Mouse (Mus musculus) hindbrain, embryonic 10.5 days (tissue): ENCODE data around the gene Gm28372. TPM values are rescaled to one million over a fixed set of nuclear protein-coding genes. Genes with fewer than 3 reads are reported as not detected.
"Not testable (repeated sequence)": the region's sequence is repeated elsewhere in the genome, so short reads cannot be mapped to it uniquely, and the experiment has no call there.

ENCODE experiments used
- DNase-seq: peaks from one replicate; pipeline ENCODE4 v3.0.0-alpha.2; 2017; ENCODE audit warnings: low spot score
- H3K27ac ChIP-seq: fragments of 300-500 bp; sonication (generic); 2 replicates; pipeline ENCODE4 v1.5.1; 2016; ENCODE audit warnings: mild to moderate bottlenecking, moderate library complexity
- H3K27me3 ChIP-seq: fragments of 300-500 bp; sonication (generic); 2 replicates; pipeline ENCODE4 v1.6.1; 2016; ENCODE audit warnings: mild to moderate bottlenecking; ENCODE audit not compliant: poor library complexity, insufficient read depth, severe bottlenecking
- H3K36me3 ChIP-seq: fragments of 300-500 bp; sonication (generic); 2 replicates; pipeline ENCODE4 v1.6.1; 2016; ENCODE audit warnings: mild to moderate bottlenecking, moderate library complexity
- H3K4me1 ChIP-seq: fragments of 300-500 bp; sonication (generic); replicated peaks from 2 replicates; pipeline ENCODE4 v1.6.1; 2016; ENCODE audit warnings: mild to moderate bottlenecking
- H3K4me3 ChIP-seq: fragments of 300-500 bp; sonication (generic); 2 replicates; pipeline ENCODE4 v1.5.1; 2016; ENCODE audit warnings: mild to moderate bottlenecking, moderate library complexity
- H3K9me3 ChIP-seq: fragments of 300-500 bp; sonication (generic); 2 replicates; pipeline ENCODE4 v1.6.1; 2016; ENCODE audit warnings: mild to moderate bottlenecking, moderate library complexity
- WGBS: fragments of 180-500 bp; shearing (Covaris S2); methylation state at CpG from one replicate; pipeline ENCODE4 v1.1.7; 2016; 5-methylcytosine and 5-hydroxymethylcytosine counted together
- polyA plus RNA-seq: library from polyadenylated mRNA; unstranded; fragments of >200 nt; fragmentation: Nextera tagmentation; extraction: Ambion mirVana; gene quantifications from 2 replicates; pipeline ENCODE4 v1.2.1, GENCODE M21; 2016

Gm28372 gene
- not detected in 2 replicates for polyA plus RNA-seq

DNA sequence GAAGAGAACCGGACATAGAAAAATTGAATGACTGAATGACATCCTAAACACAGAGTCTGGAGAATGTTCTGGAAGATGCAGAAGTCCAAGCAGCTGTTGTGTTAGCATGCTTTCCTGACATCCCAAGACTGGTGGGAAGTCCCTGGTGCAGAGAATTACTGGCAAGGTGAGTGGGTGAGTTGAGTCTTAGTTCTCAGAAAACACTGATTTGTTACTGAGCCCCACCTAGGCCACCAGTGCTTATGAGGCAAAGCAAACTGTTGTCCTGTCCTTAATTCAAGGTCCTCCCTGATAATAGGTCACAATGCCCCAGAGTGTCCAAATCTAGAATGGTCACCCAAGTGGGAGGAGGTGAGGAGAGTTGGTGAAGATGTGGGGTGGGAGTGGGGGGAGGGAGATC lies at the start of gene Gm28372, which contains the start of gene 1700020A23Rik:
Gene Gm28372 (plus strand): TSS at position 301 of the 400 bp plus-strand sequence.
Gene 1700020A23Rik (plus strand): TSS at position 321 of the 400 bp plus-strand sequence.
- Histone ChIP-seq H3K4me1 (peaks cover 25% of the 10 kb centered on the region), H3K9me3 (no peaks in the 10 kb centered on the region), H3K4me3 (no peak within 1 kb of the TSS), H3K27ac (no peak within 1 kb of the TSS), H3K27me3 (peaks cover 13% of the 10 kb centered on the region), H3K36me3 (no peaks in the 10 kb centered on the region)
- no peak for DNase-seq
- 88% methylated on average over 1 of the region's 1 CpGs for WGBS

DNA sequence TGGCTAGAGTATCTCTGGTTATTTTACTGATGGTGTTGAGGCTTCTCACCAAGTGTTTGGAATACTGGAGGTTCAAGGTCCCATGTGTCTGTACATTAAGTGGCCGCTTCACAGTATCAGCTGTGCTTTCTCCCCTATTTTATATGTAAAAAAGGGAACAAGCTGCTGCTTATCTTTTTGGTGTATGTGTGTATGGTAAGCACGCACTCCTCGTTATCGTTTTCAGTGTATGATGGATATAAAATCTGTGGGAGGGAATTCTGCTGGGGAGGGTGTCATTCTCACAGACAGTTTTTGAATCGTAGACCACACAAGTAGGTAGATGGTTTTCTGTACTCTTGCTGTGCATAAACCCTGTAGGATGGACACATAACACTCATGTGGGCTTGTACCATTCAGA lies 47.5 kb upstream of the Gm28372 start:
- Histone ChIP-seq H3K4me3 (no peak overlapping the region), H3K4me1 (peaks cover 11% of the 10 kb centered on the region), H3K27ac (no peak overlapping the region), H3K36me3 (no peaks in the 10 kb centered on the region), H3K9me3 (no peaks in the 10 kb centered on the region), H3K27me3 (peaks cover 49% of the 10 kb centered on the region)
- WGBS: 91% methylated on average over 5 of the region's 5 CpGs
- no peak for DNase-seq

DNA sequence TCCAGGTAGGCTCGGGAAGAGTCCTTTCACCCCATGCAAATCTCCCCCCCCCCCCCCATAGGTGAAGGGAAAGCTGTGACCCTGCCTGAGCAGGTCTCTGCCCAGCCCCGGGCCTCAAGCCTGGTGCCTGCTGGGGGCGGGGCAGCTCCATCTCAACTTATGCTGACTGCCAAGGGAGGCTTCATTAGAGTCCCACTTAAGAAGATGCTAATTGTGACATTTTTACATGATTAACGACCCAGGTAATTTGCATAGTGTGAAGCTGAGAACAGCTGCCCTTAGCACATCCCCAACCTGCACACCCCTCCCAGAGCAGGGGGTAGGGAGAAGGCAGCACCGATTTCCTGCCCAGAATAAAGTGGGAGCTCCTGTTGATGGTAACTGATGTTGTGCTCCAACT lies 46.2 kb upstream of the Gm28372 start:
- DNase-seq: no peak
- WGBS: 23% methylated on average over 5 of the region's 5 CpGs
- no peak overlapping the region for H3K4me3 ChIP-seq
- H3K27me3 ChIP-seq: peaks cover 62% of the 10 kb centered on the region
- no peaks in the 10 kb centered on the region for H3K9me3 ChIP-seq
- peaks cover 14% of the 10 kb centered on the region for H3K4me1 ChIP-seq
- H3K27ac ChIP-seq: no peak overlapping the region
- H3K36me3 ChIP-seq: no peaks in the 10 kb centered on the region

DNA sequence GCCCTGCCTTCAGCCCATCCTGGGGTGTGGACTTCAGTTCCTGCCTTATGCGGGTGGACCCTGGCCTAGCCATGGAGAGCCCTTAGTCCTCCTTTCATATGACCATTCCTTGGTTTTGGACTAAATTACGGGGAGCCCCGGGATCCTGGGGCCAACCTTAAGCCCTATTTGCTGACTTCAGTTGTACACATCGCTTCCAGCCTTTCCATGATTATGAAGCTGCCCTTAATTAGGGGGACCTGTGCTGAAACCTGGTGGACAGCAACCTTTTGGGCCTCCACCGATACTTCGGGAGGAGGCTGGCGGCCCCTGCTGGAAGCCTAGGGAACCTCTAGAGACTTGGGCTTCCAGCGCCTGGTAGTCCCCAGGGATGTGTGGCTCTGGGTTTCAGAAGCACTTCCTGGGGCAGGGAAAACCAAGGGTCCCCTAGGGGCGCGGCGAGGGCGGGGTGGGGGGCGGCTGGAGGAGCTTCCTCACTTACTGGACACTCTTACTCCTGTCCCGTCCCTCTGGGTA lies 42.5 kb upstream of the Gm28372 start:
- Histone ChIP-seq H3K4me3 (peak overlapping the region; percentile 34; the same call in 1 of the 2 replicates), H3K27ac (0 out of 2 replicates have a peak overlapping the region, but pooled peaks have one; percentile 2), H3K9me3 (no peaks in the 10 kb centered on the region), H3K4me1 (peaks cover 25% of the 10 kb centered on the region), H3K27me3 (peaks cover 93% of the 10 kb centered on the region), H3K36me3 (no peaks in the 10 kb centered on the region)
- WGBS: 2% methylated on average over 14 of the region's 14 CpGs
- DNase-seq: peak; percentile 64

DNA sequence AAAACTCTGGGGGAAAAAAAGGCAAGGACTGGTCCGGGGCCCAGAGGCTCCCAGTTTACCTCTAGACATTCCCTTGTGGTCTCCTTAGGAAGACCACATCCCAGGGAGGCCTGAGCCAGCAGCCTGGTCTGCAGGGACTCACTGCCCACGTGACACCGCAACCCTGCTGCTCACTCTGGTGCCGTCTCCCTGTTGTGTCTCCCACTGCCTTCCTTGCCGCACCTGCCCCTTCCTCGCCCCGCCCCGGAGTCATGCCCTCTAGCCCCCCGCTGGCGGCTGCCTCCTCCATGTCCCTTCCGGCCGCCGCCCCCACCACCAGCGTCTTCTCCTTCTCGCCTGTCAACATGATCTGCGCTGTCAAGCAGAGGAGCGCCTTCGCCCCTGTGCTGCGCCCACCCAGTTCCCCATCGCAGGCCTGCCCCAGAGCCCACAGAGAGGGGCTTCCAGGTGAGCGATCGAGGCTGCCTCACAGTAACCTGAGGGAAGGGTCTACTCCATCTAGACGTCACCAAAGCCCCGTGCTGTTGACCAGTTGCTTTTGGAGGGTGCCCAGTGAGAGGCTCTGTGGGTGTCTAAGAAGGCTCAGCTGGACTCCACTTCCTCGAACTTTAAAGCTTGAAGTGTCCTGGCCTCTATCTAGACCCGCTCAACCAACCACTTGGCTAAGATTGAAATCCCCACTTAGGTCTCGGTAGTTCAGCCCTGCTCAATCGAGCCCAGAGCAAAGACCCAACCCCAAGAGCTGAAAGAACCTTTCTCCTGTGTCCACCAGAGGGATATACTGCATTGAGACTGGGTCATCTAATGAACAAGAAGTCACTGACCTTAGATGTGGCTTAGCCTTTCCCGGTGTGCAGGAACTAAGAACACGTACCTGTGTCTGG lies 39.6 kb upstream of the Gm28372 start:
- 8% methylated on average over 30 of the region's 30 CpGs for WGBS
- Histone ChIP-seq H3K27ac (peak overlapping the region; percentile 5; the same call in 1 of the 2 replicates), H3K4me3 (peak overlapping the region; percentile 51), H3K27me3 (peaks cover 71% of the 10 kb centered on the region), H3K9me3 (no peaks in the 10 kb centered on the region), H3K4me1 (peaks cover 34% of the 10 kb centered on the region), H3K36me3 (no peaks in the 10 kb centered on the region)
- DNase-seq: peak; percentile 43

DNA sequence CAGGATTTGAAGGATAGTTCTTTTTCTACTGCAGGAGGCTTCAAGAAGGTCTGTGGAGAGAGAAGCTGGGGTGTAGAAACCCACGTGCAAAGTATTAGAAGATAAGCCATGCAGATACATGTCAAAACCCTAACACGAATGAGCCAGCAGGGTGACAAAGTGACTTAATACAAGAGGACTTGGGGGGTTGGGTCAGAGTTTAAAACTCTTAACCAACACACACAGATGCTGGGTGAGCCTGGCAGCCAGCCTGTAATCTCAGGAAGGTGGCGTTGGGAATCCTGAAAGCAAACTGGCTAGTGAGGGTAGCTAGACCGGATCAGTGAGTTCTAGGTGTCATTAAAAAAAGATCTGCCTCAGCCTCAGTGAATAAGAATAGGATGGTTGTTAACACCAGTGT lies 37.7 kb upstream of the Gm28372 start:
- no peak overlapping the region for H3K4me3 ChIP-seq
- H3K4me1 ChIP-seq: peaks cover 28% of the 10 kb centered on the region
- H3K9me3 ChIP-seq: no peaks in the 10 kb centered on the region
- peaks cover 52% of the 10 kb centered on the region for H3K27me3 ChIP-seq
- no peak for DNase-seq
- 75% methylated on average over 4 of the region's 4 CpGs for WGBS
- H3K27ac ChIP-seq: no peak overlapping the region
- H3K36me3 ChIP-seq: no peaks in the 10 kb centered on the region

DNA sequence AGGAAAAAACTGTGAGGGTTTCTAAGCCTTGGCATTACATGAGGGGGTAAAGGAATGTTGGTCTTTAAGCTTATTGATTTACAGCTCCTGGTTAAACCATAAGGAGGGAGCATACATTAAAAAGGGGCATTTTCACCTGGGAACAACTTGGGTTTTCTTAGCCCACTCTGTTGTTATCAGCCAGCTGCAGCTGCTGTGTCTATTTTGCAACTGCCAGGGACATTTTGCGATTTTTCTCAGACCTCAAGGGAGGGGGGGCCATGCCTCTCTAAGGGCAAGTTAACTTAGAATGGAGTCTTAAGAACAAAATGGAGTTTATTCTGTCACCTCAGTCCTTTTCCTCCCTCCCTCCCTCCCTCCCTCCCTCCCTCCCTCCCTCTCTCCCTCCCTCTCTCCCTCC lies 32.0 kb upstream of the Gm28372 start:
- WGBS: 61% methylated on average over 1 of the region's 1 CpGs

DNA sequence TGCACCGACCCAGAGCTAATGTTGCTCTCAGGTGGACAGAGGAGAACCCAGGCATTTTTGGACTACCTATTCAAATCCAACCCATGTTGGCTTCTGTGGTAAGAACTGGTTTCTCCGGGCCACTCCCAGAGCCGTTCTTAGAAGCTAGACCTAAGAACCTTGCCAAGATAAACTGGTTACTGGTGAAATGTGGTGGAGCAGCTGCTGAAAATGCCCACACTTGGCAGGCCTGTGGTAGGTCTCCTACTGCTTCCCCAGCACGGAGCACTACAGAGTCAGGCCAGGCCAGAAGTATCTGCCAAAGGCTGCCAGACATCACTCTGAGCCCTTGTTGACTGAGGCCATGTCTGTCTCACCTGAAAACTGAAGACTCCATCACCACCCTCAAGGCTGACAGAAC lies 30.1 kb upstream of the Gm28372 start:
- Histone ChIP-seq H3K4me1 (peaks cover 8% of the 10 kb centered on the region), H3K9me3 (no peaks in the 10 kb centered on the region), H3K36me3 (no peaks in the 10 kb centered on the region), H3K4me3 (no peak overlapping the region), H3K27me3 (peaks cover 4% of the 10 kb centered on the region; the same call in 1 of the 2 replicates), H3K27ac (no peak overlapping the region)
- 80% methylated on average over 4 of the region's 4 CpGs for WGBS
- DNase-seq: no peak

More for the DNA sequence above, 32.0 kb upstream of the Gm28372 start:
- not testable (repeated sequence) for DNase-seq, H3K9me3 ChIP-seq, H3K4me3 ChIP-seq, H3K27ac ChIP-seq, H3K36me3 ChIP-seq
- H3K27me3 ChIP-seq: peaks cover 11% of the 10 kb centered on the region; the same call in 1 of the 2 replicates
- peaks cover 12% of the 10 kb centered on the region for H3K4me1 ChIP-seq

DNA sequence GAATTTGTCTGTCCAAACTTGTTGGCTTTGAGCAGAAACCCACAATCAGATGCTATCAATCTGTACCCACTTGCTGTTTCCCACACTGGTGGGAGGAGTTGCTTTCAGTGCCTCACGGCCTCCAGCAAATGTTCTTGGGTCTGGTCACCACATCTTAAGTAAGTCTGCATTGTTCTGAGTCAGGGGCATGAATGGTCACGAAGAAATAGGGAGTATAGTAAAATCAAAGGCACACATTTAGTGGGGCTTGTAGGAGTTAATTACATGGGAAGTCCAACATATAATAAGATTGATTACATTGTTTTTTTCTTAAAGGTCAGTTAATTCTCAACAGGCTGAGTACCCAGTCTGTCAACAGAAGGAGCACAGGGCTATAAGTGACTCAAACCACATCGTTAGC lies 21.8 kb upstream of the Gm28372 start:
- Histone ChIP-seq H3K4me3 (no peak overlapping the region), H3K9me3 (no peaks in the 10 kb centered on the region), H3K36me3 (no peaks in the 10 kb centered on the region), H3K4me1 (no peaks in the 10 kb centered on the region), H3K27me3 (no peaks in the 10 kb centered on the region), H3K27ac (no peak overlapping the region)
- 62% methylated on average over 3 of the region's 3 CpGs for WGBS
- no peak for DNase-seq

DNA sequence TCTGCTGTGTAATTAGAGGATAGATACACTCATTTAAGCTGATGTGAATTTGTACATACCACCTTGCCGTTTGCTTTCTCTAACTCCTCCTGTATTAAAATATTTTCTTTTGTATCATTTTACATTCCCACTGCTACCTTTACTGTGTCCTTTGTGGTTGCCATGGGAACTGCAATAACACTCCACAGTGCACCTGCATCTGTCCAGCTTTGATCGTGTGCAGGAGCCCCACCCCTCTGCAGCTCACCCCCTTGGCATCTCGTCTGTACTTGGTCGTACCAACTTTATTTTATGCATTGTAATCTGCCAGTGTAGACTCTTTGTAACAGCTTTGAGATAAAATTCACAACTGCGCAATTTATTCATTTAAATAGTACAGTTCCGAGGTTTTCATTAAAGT lies 21.1 kb upstream of the Gm28372 start:
- no peaks in the 10 kb centered on the region for H3K4me1 ChIP-seq
- H3K4me3 ChIP-seq: no peak overlapping the region
- H3K9me3 ChIP-seq: no peaks in the 10 kb centered on the region
- no peaks in the 10 kb centered on the region for H3K27me3 ChIP-seq
- H3K36me3 ChIP-seq: no peaks in the 10 kb centered on the region
- DNase-seq: no peak
- WGBS: 84% methylated on average over 6 of the region's 6 CpGs
- H3K27ac ChIP-seq: no peak overlapping the region

DNA sequence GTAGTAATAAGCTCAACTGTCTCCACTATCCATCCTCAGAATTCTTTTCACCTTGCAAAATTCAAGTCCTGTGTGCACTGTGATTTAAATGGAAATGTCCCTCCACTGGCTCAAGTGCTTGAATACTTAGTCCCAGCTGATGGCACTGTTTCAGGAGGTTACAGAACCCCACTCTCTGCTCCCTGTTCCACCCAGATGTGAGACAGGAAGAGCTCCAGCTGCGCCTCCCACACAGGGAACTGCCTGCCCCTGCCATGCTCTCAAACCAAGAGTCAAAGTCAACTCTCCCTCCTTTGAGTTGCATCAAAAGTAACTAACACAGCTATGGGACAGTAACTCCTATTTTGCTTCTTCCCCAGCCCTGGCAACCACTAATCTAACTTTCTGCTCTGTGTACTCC lies 18.8 kb upstream of the Gm28372 start:
- Histone ChIP-seq H3K27me3 (no peaks in the 10 kb centered on the region), H3K4me1 (no peaks in the 10 kb centered on the region), H3K9me3 (no peaks in the 10 kb centered on the region), H3K36me3 (peaks cover 6% of the 10 kb centered on the region; the same call in 1 of the 2 replicates), H3K4me3 (no peak overlapping the region), H3K27ac (no peak overlapping the region)
- no peak for DNase-seq
- 69% methylated on average over 1 of the region's 1 CpGs for WGBS

DNA sequence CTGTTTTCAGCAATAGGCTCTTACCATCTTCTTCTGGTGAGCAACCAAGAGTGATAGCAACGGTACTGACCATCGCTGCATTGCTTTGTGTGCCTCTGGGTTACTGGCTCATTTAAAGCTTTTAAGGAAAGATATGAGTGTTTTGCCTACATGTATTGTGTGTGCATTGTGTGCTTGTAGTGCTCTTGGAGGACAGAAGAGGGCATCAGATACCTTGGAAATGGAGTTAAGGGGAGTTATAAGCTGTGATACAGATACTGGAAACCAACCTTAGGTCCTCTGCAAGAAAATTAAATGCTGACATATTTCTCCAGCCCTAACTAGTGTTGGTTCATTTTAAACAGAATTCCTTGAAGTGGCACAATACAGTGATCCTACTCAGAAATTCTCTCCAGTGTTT lies 16.2 kb upstream of the Gm28372 start:
- 78% methylated on average over 2 of the region's 2 CpGs for WGBS
- peaks cover 21% of the 10 kb centered on the region for H3K36me3 ChIP-seq
- no peaks in the 10 kb centered on the region for H3K27me3 ChIP-seq
- H3K9me3 ChIP-seq: no peaks in the 10 kb centered on the region
- no peak for DNase-seq
- H3K4me3 ChIP-seq: no peak overlapping the region
- H3K27ac ChIP-seq: no peak overlapping the region
- H3K4me1 ChIP-seq: no peaks in the 10 kb centered on the region

DNA sequence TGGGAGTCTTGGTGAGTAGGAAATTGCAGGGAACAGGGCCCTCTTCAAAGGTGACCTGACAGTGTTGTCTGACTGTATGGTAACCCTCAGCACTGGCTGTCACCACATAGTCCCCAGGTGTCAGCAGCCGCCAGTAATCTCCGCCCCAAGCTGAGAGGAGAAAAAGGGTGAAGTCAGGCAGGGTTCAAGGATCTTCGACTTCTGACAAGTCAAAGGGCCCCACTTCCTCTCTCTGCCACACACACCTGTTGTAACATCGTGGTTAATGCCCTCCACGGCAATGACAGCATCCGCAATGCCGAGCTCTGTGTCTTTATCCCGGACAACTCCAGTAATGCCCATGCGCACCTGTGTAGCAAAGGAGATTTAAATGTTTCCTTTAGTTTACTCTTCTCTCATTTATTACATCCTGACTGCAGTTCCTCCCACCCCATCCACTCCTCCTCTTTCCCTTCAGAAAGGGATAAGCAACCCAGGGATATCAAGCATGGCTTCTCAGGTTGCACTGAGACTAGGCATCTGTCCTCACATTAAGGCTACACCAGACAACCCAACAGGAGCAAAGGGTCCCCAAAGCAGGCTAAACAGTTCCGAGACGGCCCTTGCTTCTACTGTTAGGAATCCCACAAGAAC lies 13.9 kb upstream of the Gm28372 start:
- Histone ChIP-seq H3K27ac (no peak overlapping the region), H3K4me3 (no peak overlapping the region), H3K27me3 (no peaks in the 10 kb centered on the region), H3K4me1 (peaks cover 2% of the 10 kb centered on the region), H3K36me3 (peaks cover 33% of the 10 kb centered on the region), H3K9me3 (no peaks in the 10 kb centered on the region)
- DNase-seq: no peak
- 87% methylated on average over 11 of the region's 11 CpGs for WGBS
